Mouse (Mus musculus): Measurements from ENCODE around the gene Zswim8.

GRCm38 (mm10) chr14:20696986-20697385 lies 10.4 kb upstream of the Zswim8 start:
- no peak for TF ChIP-seq ZNF384 (IDR thresholded peaks at IDR 0.05; ENCODE audit: low read depth, low read length)
- no peak for TF ChIP-seq MAFK (IDR thresholded peaks at IDR 0.05; ENCODE audit: insufficient read depth, low read depth, low read length)
- TF ChIP-seq CHD2 (IDR thresholded peaks at IDR 0.05; ENCODE audit: low read depth, low read length) = no peak

Data from ES-E14 (cell line).